18 mouse cellular contexts compared by ENCODE assay signal in genomic region chr6:49965944-49966545, GRCm38 (mm10).
DNase-seq lines count a peak whose midpoint lies in the region; ATAC-seq and TF ChIP-seq lines count a peak whose summit lies in the region.
"Had no signal": no experiment of that assay in that cellular context is flagged by ENCODE, and none has a peak within 500 bp of the region (broad histone marks: within the 10 kb centered on the region; RNA-seq: fewer than 3 reads in every experiment).

No protein-coding gene starts in this region.

- no peak overlapping the region for H3K4me3 ChIP-seq in embryonic facial prominence, embryonic 14.5 days (ENCODE audit: low read depth, low read length)
- no peak overlapping the region for H3K4me3 ChIP-seq in embryonic facial prominence, embryonic 10.5 days
- no peak overlapping the region for H3K4me3 ChIP-seq in left cerebral cortex, adult 2 months
- H3K4me3 ChIP-seq in intestine, embryonic 16.5 days (ENCODE audit: low read length), result no peak overlapping the region
- H3K4me3 ChIP-seq: heart, embryonic 15.5 days; hindbrain, embryonic 10.5 days; intestine, embryonic 15.5 days had no signal

- H3K36me3 ChIP-seq in embryonic facial prominence, embryonic 14.5 days (ENCODE audit: control insufficient read depth, insufficient read depth, low read length), result no peaks in the 10 kb centered on the region
- no peaks in the 10 kb centered on the region for H3K36me3 ChIP-seq in embryonic facial prominence, embryonic 10.5 days (replicated peaks)
- H3K36me3 ChIP-seq in intestine, embryonic 16.5 days (ENCODE audit: control insufficient read depth, insufficient read depth, low read length), result no peaks in the 10 kb centered on the region
- H3K36me3 ChIP-seq: heart, embryonic 15.5 days; hindbrain, embryonic 10.5 days; intestine, embryonic 15.5 days had no signal

- intact Hi-C loops in left cerebral cortex, adult 2 months (cut with DNase I), result no loop called here

- peak; percentile 31 for DNase-seq in embryonic facial prominence, embryonic 14.5 days (ENCODE audit: low spot score)
- DNase-seq in embryonic facial prominence, embryonic 10.5 days (ENCODE audit: low spot score), result no peak
- peak; percentile 87 for DNase-seq in kidney, adult 9 months
- DNase-seq in kidney, postnatal 4 days, result peak; percentile 42 to 59
- DNase-seq in testis, postnatal 14 days (ENCODE audit: low spot score), result peak; percentile 11
- DNase-seq in left cerebral cortex, adult 2 months (ENCODE audit: extremely low spot score in 1 of 2, low spot score in 2 of 2), result no peak
- no peak for DNase-seq in right cerebral cortex, postnatal 25 days
- DNase-seq: cerebellum, postnatal 25 days; layer of hippocampus, postnatal 36 days; lung, adult 2 months; right cerebral cortex, postnatal 14 days; thymus, adult 18-20 months had no signal

- TF ChIP-seq CTCF in left cerebral cortex, adult 2 months (IDR thresholded peaks at IDR 0.05), result no peak

- ATAC-seq in embryonic facial prominence, embryonic 14.5 days (ENCODE audit: low read depth), result no peak
- ATAC-seq in intestine, embryonic 16.5 days, result no peak
- ATAC-seq: intestine, embryonic 15.5 days; midbrain, embryonic 16.5 days had no signal

- WGBS in embryonic facial prominence, embryonic 14.5 days, result 74% methylated on average over 5 of the region's 5 CpGs
- WGBS in embryonic facial prominence, embryonic 10.5 days, result 83% methylated on average over 5 of the region's 5 CpGs
- 86% methylated on average over 5 of the region's 5 CpGs for WGBS in intestine, embryonic 16.5 days

- H3K27ac ChIP-seq in embryonic facial prominence, embryonic 14.5 days (replicated peaks; ENCODE audit: low read depth, low read length), result no peak overlapping the region
- H3K27ac ChIP-seq in embryonic facial prominence, embryonic 10.5 days (replicated peaks), result no peak overlapping the region
- no peak overlapping the region for H3K27ac ChIP-seq in left cerebral cortex, adult 2 months
- H3K27ac ChIP-seq in intestine, embryonic 16.5 days (ENCODE audit: low read length), result no peak overlapping the region
- H3K27ac ChIP-seq: heart, embryonic 15.5 days; hindbrain, embryonic 10.5 days; intestine, embryonic 15.5 days had no signal

- no peak overlapping the region for H3K9ac ChIP-seq in embryonic facial prominence, embryonic 14.5 days (ENCODE audit: low read depth, low read length)
- H3K9ac ChIP-seq in intestine, embryonic 16.5 days (ENCODE audit: low read depth, low read length), result no peak overlapping the region
- H3K9ac ChIP-seq: heart, embryonic 15.5 days; intestine, embryonic 15.5 days had no signal

- H3K27me3 ChIP-seq in embryonic facial prominence, embryonic 14.5 days (replicated peaks; ENCODE audit: control insufficient read depth, insufficient read depth, low read length), result no peaks in the 10 kb centered on the region
- H3K27me3 ChIP-seq in embryonic facial prominence, embryonic 10.5 days (replicated peaks; ENCODE audit: low read depth, poor library complexity, severe bottlenecking), result no peaks in the 10 kb centered on the region
- no peaks in the 10 kb centered on the region for H3K27me3 ChIP-seq in intestine, embryonic 16.5 days (replicated peaks; ENCODE audit: control insufficient read depth, insufficient read depth, low read length)
- H3K27me3 ChIP-seq: CH12.LX; heart, embryonic 15.5 days; intestine, embryonic 15.5 days had no signal

- no peaks in the 10 kb centered on the region for H3K4me1 ChIP-seq in embryonic facial prominence, embryonic 14.5 days (ENCODE audit: control insufficient read depth, insufficient read depth, low read length)
- H3K4me1 ChIP-seq in embryonic facial prominence, embryonic 10.5 days, result no peaks in the 10 kb centered on the region
- H3K4me1 ChIP-seq in intestine, embryonic 16.5 days (ENCODE audit: control insufficient read depth, insufficient read depth, low read length), result no peaks in the 10 kb centered on the region
- H3K4me1 ChIP-seq: heart, embryonic 15.5 days; hindbrain, embryonic 10.5 days; intestine, embryonic 15.5 days had no signal

- H3K4me2 ChIP-seq in embryonic facial prominence, embryonic 14.5 days (ENCODE audit: low read depth, low read length), result no peak overlapping the region
- H3K4me2 ChIP-seq in intestine, embryonic 16.5 days (ENCODE audit: low read depth, low read length), result no peak overlapping the region
- H3K4me2 ChIP-seq: heart, embryonic 15.5 days; intestine, embryonic 15.5 days had no signal

- no peaks in the 10 kb centered on the region for H3K9me3 ChIP-seq in embryonic facial prominence, embryonic 14.5 days (ENCODE audit: control insufficient read depth, low read length)
- no peaks in the 10 kb centered on the region for H3K9me3 ChIP-seq in embryonic facial prominence, embryonic 10.5 days
- no peaks in the 10 kb centered on the region for H3K9me3 ChIP-seq in intestine, embryonic 16.5 days (ENCODE audit: control insufficient read depth, low read length)
- H3K9me3 ChIP-seq: heart, embryonic 15.5 days; hindbrain, embryonic 10.5 days; intestine, embryonic 15.5 days had no signal

Comparison
In these comparisons a context has a peak if more than half of its experiments do, and no peak if none do; other contexts are left out.
1. DNase-seq: peak in embryonic facial prominence, embryonic 14.5 days (single experiment), kidney, adult 9 months (single experiment), kidney, postnatal 4 days (2 of 2) and testis, postnatal 14 days (single experiment); none in embryonic facial prominence, embryonic 10.5 days (single experiment), left cerebral cortex, adult 2 months (0 of 2) and right cerebral cortex, postnatal 25 days (single experiment).